Mouse (Mus musculus) heart, adult 2 months (tissue): ENCODE results near the gene Klhl32.

Experiments
- CTCF ChIP-seq: fragments of 200-600 bp; IDR thresholded peaks from 2 replicates; pipeline ENCODE4 v1.8.1; 2022; ENCODE audit warnings: antibody characterized with exemption, mild to moderate bottlenecking, moderate library complexity
- EP300 ChIP-seq: fragments of 200-500 bp; IDR thresholded peaks from 2 replicates; pipeline ENCODE4 v1.6.1; 2011; ENCODE audit warnings: low read depth, low read length, control low read depth; ENCODE audit not compliant: insufficient read depth
- POLR2A ChIP-seq: fragments of 200-500 bp; IDR thresholded peaks from 2 replicates; pipeline ENCODE4 v1.6.1; 2011; ENCODE audit warnings: mild to moderate bottlenecking, low read depth, low read length, control low read depth; ENCODE audit not compliant: insufficient read depth

- no peak for TF ChIP-seq CTCF
- TF ChIP-seq POLR2A: no peak
- TF ChIP-seq EP300: no peak
Measured at GRCm38 (mm10) chr4:24800345-24800936, 50.5 kb downstream of the Klhl32 start.
